Mouse (Mus musculus) embryo, embryonic 9.5 days (tissue): Measurements from ENCODE around the gene Trpm3.

Source experiments
- DNase-seq: peaks from one replicate; pipeline ENCODE4 v3.0.0-alpha.2; 2017; ENCODE audit errors: extremely low spot score

Trpm3 gene

DNA sequence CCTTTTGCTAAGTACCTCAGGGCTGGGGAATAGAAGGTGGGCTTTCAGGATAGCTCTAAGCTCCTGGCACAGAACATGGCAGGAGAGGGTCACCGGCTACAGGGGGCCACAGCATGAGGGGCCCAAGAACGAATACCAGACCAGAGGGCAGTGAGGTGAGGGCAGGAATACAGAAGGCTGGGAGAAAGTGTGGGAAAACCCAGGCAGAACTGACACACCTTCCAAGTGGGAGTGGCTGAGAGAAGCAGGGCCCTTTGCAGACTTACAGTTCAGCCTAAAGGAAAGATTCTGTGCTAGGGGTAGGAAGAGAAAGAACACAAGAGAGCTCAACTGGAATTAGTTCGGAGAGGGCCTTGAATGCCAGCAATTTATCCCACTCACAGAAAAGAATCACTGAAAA, 896.9 kb downstream of the Trpm3 start:
- no peak for DNase-seq

DNA sequence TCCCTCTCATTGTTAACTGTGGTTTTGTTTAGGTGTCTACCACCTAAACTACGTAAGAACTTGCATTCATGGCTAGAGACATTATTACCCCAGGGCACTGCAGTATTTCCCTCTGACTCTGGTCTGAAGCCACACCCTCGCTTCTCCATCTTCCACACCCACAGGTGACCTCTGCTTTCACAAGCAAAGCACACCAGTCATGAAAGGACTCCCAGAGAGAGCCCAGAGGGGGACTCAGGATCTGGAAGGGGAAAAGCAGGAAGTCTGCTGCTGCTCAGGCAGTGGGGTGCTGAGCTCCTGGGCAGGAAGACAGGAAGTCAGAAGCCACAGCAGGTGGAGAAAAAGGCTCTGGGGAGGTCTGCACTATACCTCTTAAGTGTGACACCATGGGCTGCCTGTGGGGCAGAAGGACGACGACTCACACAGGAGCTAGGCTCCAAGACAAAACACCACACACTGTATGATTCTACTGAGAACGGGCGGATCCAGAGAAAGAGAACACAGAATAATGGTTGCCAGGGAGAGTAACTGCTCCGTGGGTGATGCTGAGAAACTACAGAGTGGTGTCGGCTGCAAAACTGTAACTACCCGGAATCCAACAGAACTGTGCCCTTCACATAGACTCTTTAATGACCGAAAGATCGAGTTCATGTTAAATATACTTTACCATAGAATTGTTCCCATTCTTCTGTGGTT, 898.1 kb downstream of the Trpm3 start:
- DNase-seq: no peak

DNA sequence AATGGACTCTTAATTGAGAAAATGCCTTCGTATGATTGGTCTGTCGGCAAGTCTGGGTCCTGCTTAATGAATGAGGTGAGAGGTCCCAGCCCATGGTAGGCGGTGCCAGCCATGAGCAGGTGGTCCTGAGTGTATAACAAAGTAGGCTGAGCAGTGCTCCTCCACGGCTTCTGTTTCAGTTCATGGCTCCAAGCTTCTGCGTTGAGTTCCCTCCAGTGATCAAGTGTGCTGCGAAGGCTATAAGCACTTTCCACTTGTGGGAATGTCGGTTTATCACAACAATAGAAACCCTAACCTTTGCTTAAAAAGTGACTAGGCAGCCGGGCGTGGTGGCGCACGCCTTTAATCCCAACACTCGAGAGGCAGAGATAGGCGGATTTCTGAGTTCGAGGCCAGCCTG, 898.7 kb downstream of the Trpm3 start:
- DNase-seq: no peak

DNA sequence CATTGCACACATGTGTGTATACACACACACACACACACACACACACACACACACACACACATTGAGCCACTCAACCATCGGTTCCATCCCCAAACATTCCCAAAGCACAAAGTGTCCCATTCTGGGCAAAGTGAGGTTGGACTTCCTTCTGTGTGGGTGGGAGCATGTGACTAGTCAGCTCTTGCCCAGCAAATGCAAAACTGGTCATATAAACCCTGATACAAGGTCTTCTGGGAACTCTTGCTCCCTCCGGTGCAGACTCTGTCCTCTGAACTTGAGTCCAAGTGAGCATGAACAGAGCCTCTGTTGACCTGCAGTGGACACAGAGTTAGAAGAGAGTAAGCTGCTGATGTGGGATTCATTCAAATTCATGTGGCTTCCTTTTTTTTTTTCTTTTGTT, 899.5 kb downstream of the Trpm3 start:
- DNase-seq: no peak

DNA sequence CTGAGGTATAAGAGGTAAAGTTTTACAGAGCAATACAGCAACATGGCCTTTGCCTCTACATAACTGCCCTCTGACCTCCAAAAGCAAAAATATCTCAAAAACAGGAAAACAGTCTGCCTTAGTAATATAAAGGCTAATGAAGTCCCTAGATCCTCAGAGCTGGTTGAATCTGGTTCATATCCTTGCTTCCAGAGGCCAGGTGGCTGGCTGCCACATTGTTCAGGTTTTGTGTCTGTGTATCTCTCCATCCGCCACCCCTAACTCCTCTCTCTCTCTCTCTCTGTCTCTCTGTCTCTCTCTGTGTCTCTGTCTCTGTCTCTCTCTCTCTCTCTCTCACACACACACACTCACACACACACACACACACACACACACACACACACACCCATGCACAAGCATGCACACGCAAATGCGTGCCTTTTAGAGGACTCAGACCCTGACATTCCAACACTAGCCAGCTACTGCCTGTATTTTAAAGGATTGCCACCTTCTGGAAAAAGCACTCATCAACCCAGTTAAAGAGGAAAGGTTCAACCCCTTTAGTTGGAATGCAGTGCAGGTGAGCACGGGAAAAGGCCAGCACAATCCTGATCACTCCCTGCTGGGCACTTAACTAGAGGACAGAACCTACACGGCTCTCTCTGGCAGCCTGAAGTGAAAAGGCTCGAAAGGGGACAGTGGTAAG, 902.8 kb downstream of the Trpm3 start:
- no peak for DNase-seq

DNA sequence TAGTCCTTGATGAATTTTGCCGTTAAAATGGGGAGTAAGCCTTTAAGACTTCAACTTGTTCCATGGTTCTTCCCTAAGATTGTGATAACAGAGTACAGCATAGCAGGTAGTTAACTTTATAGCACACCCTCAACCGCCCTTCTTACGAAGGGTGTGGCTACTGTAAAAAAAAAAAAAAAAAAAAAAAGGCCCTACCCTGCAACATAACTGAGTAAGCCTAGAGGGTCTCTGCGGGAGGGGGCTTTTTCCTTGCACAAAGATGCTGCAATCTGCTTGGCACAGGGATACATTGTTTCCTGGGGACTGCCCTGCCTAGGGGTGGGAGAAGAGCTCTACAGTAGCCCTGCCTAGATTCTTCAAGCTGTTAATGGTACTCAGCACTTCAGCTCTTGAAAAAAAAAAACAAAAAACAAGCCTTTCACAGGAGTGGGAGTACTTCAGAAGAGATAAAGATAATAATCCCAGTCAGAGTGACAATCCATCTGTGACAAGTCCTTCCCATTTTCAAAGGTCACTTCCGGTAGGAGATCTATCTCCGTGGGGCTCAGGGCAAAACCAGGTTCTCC, 903.4 kb downstream of the Trpm3 start:
- no peak for DNase-seq

DNA sequence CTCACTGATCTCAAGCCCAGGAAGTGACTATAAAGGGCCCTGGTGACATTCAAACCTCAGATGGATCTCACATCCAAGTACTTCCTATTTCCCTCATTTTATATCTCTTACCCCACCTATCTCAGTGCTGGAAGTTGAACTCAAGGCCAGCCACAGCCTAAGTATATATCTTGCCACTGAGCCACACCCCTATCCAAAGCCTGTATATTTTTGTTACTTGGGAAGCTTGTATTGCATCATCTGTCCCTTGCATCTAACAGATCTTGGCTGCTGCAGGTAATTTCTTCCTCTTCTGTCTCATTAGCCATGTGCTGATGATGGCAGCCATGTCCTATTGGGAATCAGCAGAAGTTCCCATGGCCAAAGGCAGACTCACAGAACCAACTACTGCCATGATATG, 904.9 kb downstream of the Trpm3 start:
- no peak for DNase-seq
